Mouse (Mus musculus): ENCODE measurements at regions not wholly inside any gene's neighbourhood (a gene's known extent, or its start where the extent isn't known, plus 50 kb on each side); places are given as distances from the start of the nearest gene placed in this dataset.

DNA sequence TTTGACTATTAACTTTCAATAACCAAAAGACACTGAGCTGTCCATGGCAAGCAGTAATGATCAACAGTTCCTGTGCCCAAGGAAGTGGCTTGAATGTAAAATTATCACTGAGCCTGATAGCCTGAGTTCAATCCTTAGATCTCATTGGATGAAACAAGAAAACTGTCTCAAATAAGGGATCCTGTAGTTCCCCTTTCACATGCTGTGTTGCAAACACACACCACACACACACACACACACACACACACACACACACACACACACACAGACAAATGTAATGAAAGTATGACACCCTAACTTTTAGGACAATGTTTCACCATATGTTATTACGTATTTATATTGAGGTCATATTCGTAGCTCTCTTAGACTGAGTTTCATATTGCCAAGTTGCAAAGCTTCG, 1032.7 kb upstream of the Zeb2 start:
- 82% methylated on average over 3 of the region's 3 CpGs for WGBS
- Histone ChIP-seq H3K4me3 (replicated peaks; ENCODE audit: low read length) (no peak overlapping the region), H3K9me3 (ENCODE audit: control insufficient read depth, low read length) (no peaks in the 10 kb centered on the region), H3K4me2 (replicated peaks; ENCODE audit: low read depth, low read length, severe bottlenecking) (no peak overlapping the region), H3K36me3 (ENCODE audit: control insufficient read depth, insufficient read depth, low read length) (no peaks in the 10 kb centered on the region), H3K27me3 (ENCODE audit: control insufficient read depth, insufficient read depth, low read length) (no peaks in the 10 kb centered on the region), H3K4me1 (ENCODE audit: control insufficient read depth, insufficient read depth, low read length) (no peaks in the 10 kb centered on the region), H3K27ac (replicated peaks; ENCODE audit: low read depth, low read length) (no peak overlapping the region), H3K9ac (ENCODE audit: low read depth, low read length, severe bottlenecking) (no peak overlapping the region)
- no peak for DNase-seq (ENCODE audit: low spot score)
- ATAC-seq (ENCODE audit: low FRiP score, low read depth), result no peak
- TF ChIP-seq POLR2A (IDR thresholded peaks at IDR 0.05; ENCODE audit: borderline replicate concordance, extremely low read depth, insufficient read depth, insufficient read length), result no peak

DNA sequence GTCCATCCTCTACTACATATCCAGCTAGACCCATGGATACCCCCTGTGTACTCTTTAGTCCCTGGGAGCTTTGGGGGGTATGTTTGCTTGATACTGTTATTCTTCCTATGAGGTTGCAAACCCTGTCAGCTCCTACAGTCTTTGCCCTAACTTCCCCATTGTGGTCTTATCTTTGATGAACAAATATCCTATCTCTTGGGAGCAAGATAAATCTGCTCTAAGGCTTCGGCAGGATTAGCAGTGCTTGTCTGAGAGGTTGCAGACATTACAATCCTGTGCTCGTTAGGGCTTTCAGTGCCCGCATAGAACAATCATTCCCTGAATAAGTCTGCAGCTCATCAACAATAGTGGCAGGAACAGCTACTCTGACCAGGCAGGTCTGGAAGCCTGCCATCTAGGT, 1002.7 kb upstream of the Zeb2 start:
- Histone ChIP-seq H3K27me3 (ENCODE audit: control insufficient read depth, insufficient read depth, low read length) (no peaks in the 10 kb centered on the region), H3K4me2 (replicated peaks; ENCODE audit: low read depth, low read length, severe bottlenecking) (no peak overlapping the region), H3K9me3 (ENCODE audit: control insufficient read depth, low read length) (no peaks in the 10 kb centered on the region), H3K9ac (ENCODE audit: low read depth, low read length, severe bottlenecking) (no peak overlapping the region), H3K27ac (replicated peaks; ENCODE audit: low read depth, low read length) (no peak overlapping the region), H3K36me3 (ENCODE audit: control insufficient read depth, insufficient read depth, low read length) (no peaks in the 10 kb centered on the region), H3K4me3 (replicated peaks; ENCODE audit: low read length) (no peak overlapping the region), H3K4me1 (ENCODE audit: control insufficient read depth, insufficient read depth, low read length) (no peaks in the 10 kb centered on the region)
- no peak for ATAC-seq (ENCODE audit: low FRiP score, low read depth)
- no peak for DNase-seq (ENCODE audit: low spot score)
- WGBS, result 60% methylated on average over 3 of the region's 3 CpGs
- TF ChIP-seq POLR2A (IDR thresholded peaks at IDR 0.05; ENCODE audit: borderline replicate concordance, extremely low read depth, insufficient read depth, insufficient read length), result no peak

DNA sequence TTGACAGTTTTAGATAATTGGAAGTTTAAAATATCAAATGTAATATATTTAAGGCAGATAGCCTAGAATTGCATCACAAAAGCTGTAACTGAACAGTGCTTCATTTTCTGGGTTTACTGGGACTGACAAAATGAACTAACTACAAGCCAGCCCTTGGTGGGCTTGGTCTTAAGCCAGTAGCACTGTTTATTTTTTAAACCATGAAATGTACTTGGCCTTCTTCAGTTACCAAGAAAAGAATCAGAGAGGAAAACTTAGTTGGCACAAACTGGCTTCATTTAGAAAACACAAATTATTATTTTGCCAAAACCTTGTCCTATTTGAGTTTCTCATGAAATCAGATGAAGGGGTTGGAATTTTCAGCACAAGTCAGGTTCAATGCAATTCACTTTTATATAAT, 989.8 kb upstream of the Zeb2 start:
- H3K27ac ChIP-seq (replicated peaks; ENCODE audit: low read depth, low read length), result no peak overlapping the region
- H3K4me2 ChIP-seq (replicated peaks; ENCODE audit: low read depth, low read length, severe bottlenecking), result no peak overlapping the region
- H3K27me3 ChIP-seq (ENCODE audit: control insufficient read depth, insufficient read depth, low read length), result no peaks in the 10 kb centered on the region
- ATAC-seq (ENCODE audit: low FRiP score, low read depth) (no peak), DNase-seq (ENCODE audit: low spot score) (no peak)
- H3K9me3 ChIP-seq (ENCODE audit: control insufficient read depth, low read length), result no peaks in the 10 kb centered on the region
- TF ChIP-seq POLR2A (IDR thresholded peaks at IDR 0.05; ENCODE audit: borderline replicate concordance, extremely low read depth, insufficient read depth, insufficient read length), result no peak
- no peaks in the 10 kb centered on the region for H3K4me1 ChIP-seq (ENCODE audit: control insufficient read depth, insufficient read depth, low read length)
- H3K4me3 ChIP-seq (replicated peaks; ENCODE audit: low read length), result no peak overlapping the region
- no peaks in the 10 kb centered on the region for H3K36me3 ChIP-seq (ENCODE audit: control insufficient read depth, insufficient read depth, low read length)
- H3K9ac ChIP-seq (ENCODE audit: low read depth, low read length, severe bottlenecking), result no peak overlapping the region

DNA sequence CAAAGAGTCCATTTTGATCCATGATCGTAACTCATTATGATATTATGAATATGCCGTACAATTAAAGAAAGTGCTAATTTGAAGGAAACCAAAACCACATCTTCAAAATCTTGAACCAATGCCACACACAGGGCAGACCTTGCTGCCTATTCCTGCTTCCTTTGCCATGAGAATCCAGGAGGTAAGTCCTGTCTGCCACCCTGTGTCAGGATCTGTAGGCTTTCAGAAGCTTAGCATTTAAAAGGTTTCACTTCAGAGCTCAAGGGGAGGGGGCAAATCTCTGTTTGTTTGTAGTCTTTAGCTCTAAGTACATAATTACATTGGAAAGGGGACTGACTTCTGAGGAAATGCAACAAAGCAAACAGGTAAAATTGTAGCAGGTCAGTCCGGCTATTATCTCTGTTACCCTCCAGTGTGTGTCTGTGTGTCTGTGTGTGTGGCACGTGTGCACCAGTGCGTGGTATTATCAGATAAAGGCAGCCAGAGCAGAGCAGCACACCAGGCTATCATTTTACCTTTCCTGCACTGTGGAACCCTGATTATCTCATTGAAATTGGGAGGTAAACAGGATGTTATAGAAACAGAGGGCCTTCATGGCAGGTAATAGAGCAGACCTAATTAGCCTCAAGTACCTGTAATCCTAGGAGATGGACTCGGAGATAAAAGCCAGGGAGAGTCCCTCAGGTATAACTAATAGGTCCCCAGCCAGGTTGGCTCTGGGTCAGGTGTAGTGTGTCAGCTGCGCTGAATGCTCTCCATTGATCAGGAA, 948.0 kb upstream of the Zeb2 start:
- H3K27me3 ChIP-seq (ENCODE audit: control insufficient read depth, insufficient read depth, low read length), result no peaks in the 10 kb centered on the region
- H3K4me1 ChIP-seq (ENCODE audit: control insufficient read depth, insufficient read depth, low read length), result no peaks in the 10 kb centered on the region
- no peak overlapping the region for H3K27ac ChIP-seq (replicated peaks; ENCODE audit: low read depth, low read length)
- no peak for TF ChIP-seq POLR2A (IDR thresholded peaks at IDR 0.05; ENCODE audit: borderline replicate concordance, extremely low read depth, insufficient read depth, insufficient read length)
- H3K9ac ChIP-seq (ENCODE audit: low read depth, low read length, severe bottlenecking), result no peak overlapping the region
- WGBS, result 58% methylated on average over 7 of the region's 7 CpGs
- no peak overlapping the region for H3K4me3 ChIP-seq (replicated peaks; ENCODE audit: low read length)
- DNase-seq (ENCODE audit: low spot score), result no peak
- H3K4me2 ChIP-seq (replicated peaks; ENCODE audit: low read depth, low read length, severe bottlenecking), result no peak overlapping the region
- H3K9me3 ChIP-seq (ENCODE audit: control insufficient read depth, low read length), result no peaks in the 10 kb centered on the region
- H3K36me3 ChIP-seq (ENCODE audit: control insufficient read depth, insufficient read depth, low read length), result no peaks in the 10 kb centered on the region
- no peak for ATAC-seq (ENCODE audit: low FRiP score, low read depth)

DNA sequence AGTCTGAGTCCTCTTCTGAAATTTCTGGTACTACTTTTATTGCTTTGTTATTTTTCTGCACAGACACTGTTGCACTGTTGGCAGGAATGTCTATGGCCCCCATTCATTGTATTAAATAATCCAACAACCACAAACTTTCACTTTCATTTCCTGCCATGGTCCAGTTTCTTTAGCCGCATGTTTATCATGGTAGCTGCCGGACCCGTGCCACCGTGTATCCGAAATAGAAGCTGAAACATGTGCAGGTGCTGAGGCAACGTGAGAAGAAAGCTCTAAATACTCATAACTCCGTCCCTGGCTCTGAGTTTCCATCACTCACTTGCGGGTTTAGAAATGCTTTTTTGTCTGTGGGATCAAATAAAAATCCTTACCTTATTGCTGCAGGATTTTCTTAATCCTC, 938.5 kb upstream of the Zeb2 start:
- Histone ChIP-seq H3K4me1 (ENCODE audit: control insufficient read depth, insufficient read depth, low read length) (no peaks in the 10 kb centered on the region), H3K4me2 (replicated peaks; ENCODE audit: low read depth, low read length, severe bottlenecking) (no peak overlapping the region), H3K27ac (replicated peaks; ENCODE audit: low read depth, low read length) (no peak overlapping the region), H3K36me3 (ENCODE audit: control insufficient read depth, insufficient read depth, low read length) (no peaks in the 10 kb centered on the region), H3K9ac (ENCODE audit: low read depth, low read length, severe bottlenecking) (no peak overlapping the region), H3K4me3 (replicated peaks; ENCODE audit: low read length) (no peak overlapping the region), H3K27me3 (ENCODE audit: control insufficient read depth, insufficient read depth, low read length) (no peaks in the 10 kb centered on the region), H3K9me3 (ENCODE audit: control insufficient read depth, low read length) (no peaks in the 10 kb centered on the region)
- WGBS, result 44% methylated on average over 8 of the region's 8 CpGs
- ATAC-seq (ENCODE audit: low FRiP score, low read depth) (no peak), DNase-seq (ENCODE audit: low spot score) (no peak)
- no peak for TF ChIP-seq POLR2A (IDR thresholded peaks at IDR 0.05; ENCODE audit: borderline replicate concordance, extremely low read depth, insufficient read depth, insufficient read length)

Data from limb, embryonic 14.5 days (tissue).